Comparison of ENCODE assay signal across 10 mouse cellular contexts in the genomic region with DNA sequence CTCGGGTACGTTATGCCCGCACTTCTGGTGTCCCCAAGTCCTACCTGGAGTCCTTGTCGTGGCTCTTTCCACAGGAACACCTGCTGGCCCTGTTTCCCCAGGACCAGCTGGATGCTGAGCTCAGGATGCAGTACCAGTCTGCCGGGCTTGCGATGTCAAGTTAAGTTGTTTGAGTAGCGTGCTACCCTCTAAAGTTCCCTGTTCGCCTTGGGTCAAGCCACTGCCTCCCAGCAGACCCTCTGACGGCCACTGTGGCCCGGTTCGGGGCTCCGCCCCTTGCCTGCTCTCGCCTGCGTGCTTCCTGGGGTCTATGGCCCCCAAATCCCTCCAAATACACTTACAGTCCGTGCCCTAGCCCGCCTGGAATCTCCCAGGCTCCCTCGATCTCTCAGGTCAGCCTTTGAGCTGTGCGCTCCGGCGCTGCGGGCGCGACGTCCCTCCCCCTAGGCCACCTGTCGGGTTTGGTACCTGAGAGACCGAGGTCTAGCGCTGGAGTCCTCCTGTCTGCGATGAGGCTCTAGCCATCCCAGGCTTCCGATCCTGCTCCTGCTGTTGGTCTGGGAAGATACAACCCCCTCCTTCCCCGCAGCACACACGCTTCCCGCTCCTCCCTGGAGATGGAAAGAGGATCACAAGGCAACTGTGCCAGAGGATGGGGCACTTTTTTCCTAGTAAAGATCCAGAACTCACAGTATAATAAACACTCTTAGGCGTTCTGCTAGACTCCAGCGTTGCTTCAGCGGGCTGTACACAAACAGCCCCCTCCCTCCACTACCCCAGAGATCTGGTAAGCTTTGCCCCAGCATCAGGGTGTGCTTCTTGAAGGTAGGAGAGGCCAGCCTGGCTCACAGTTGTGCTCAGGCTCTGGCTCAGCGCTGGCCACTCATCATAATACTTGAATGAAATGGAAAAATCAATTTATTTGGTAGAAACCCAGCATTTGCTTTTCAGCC. TPM values are rescaled to one million over a fixed set of nuclear protein-coding genes. Genes with fewer than 3 reads are reported as not detected.
A peak's percentile ranks its signal among the peaks of the same experiment; 100 is the strongest.
DNase-seq lines count a peak whose midpoint lies in the region; ATAC-seq lines count a peak whose summit lies in the region.
"Had no signal": no experiment of that assay in that cellular context is flagged by ENCODE, and none has a peak within 500 bp of the region (broad histone marks: within the 10 kb centered on the region; RNA-seq: fewer than 3 reads in every experiment).

A gene (minus strand): TSS at position 756 of the 953 bp plus-strand sequence.

- no peaks in the 10 kb centered on the region for H3K4me1 ChIP-seq in heart, embryonic 16.5 days (ENCODE audit: control insufficient read depth, insufficient read depth, low read length)
- H3K4me1 ChIP-seq in embryonic facial prominence, embryonic 11.5 days (ENCODE audit: control insufficient read depth, insufficient read depth, low read length): no peaks in the 10 kb centered on the region
- H3K4me1 ChIP-seq in kidney, embryonic 16.5 days (ENCODE audit: insufficient read depth, low read length): no peaks in the 10 kb centered on the region
- peaks cover 11% of the 10 kb centered on the region for H3K4me1 ChIP-seq in neural tube, embryonic 13.5 days (replicated peaks)

- DNase-seq in heart, postnatal 25 days (ENCODE audit: low spot score): no peak
- DNase-seq in embryonic facial prominence, embryonic 11.5 days (ENCODE audit: low spot score): peak; percentile 9
- DNase-seq in left cerebral cortex, postnatal 25 days (ENCODE audit: low spot score in 2 of 2): no peak
- DNase-seq in adrenal gland, adult 8-10 months: no peak
- DNase-seq: lung, postnatal 10 days had no signal

- no peaks in the 10 kb centered on the region for H3K36me3 ChIP-seq in heart, embryonic 16.5 days (ENCODE audit: control insufficient read depth, insufficient read depth)
- no peaks in the 10 kb centered on the region for H3K36me3 ChIP-seq in embryonic facial prominence, embryonic 11.5 days (replicated peaks; ENCODE audit: control insufficient read depth, insufficient read depth, low read depth, low read length)
- H3K36me3 ChIP-seq in kidney, embryonic 16.5 days (ENCODE audit: insufficient read depth, low read length): no peaks in the 10 kb centered on the region
- no peaks in the 10 kb centered on the region for H3K36me3 ChIP-seq in neural tube, embryonic 13.5 days

- no peaks in the 10 kb centered on the region for H3K9me3 ChIP-seq in heart, embryonic 16.5 days (replicated peaks; ENCODE audit: control insufficient read depth, low read length)
- H3K9me3 ChIP-seq in embryonic facial prominence, embryonic 11.5 days (replicated peaks; ENCODE audit: control insufficient read depth, low read length): no peaks in the 10 kb centered on the region
- no peaks in the 10 kb centered on the region for H3K9me3 ChIP-seq in kidney, embryonic 16.5 days (ENCODE audit: low read length)
- H3K9me3 ChIP-seq in neural tube, embryonic 13.5 days: no peaks in the 10 kb centered on the region

- 4% methylated on average over 36 of the region's 36 CpGs for WGBS in heart, embryonic 16.5 days
- WGBS in embryonic facial prominence, embryonic 11.5 days: 2% methylated on average over 36 of the region's 36 CpGs
- WGBS in kidney, embryonic 16.5 days: 3% methylated on average over 36 of the region's 36 CpGs
- 3% methylated on average over 36 of the region's 36 CpGs for WGBS in neural tube, embryonic 13.5 days

- peak within 1 kb of the TSS; percentile 58 for H3K9ac ChIP-seq in heart, embryonic 16.5 days (ENCODE audit: low read length)
- H3K9ac ChIP-seq in embryonic facial prominence, embryonic 11.5 days (replicated peaks; ENCODE audit: low read length): peak within 1 kb of the TSS; percentile 43
- peak within 1 kb of the TSS; percentile 33; the same call in 1 of the 2 replicates for H3K9ac ChIP-seq in kidney, embryonic 16.5 days (replicated peaks; ENCODE audit: low read length)
- peak within 1 kb of the TSS; percentile 45 for H3K9ac ChIP-seq in neural tube, embryonic 13.5 days

- no peak within 1 kb of the TSS for H3K27ac ChIP-seq in heart, embryonic 16.5 days (ENCODE audit: low read length)
- H3K27ac ChIP-seq in embryonic facial prominence, embryonic 11.5 days (replicated peaks; ENCODE audit: low read depth, low read length): no peak within 1 kb of the TSS
- H3K27ac ChIP-seq in kidney, embryonic 16.5 days (ENCODE audit: low read length): no peak within 1 kb of the TSS
- no peak within 1 kb of the TSS for H3K27ac ChIP-seq in neural tube, embryonic 13.5 days (replicated peaks)

- intact Hi-C loops in heart, postnatal 25 days (cut with DNase I): no loop called here
- intact Hi-C loops in left cerebral cortex, postnatal 25 days (cut with DNase I): no loop called here

- ATAC-seq in heart, embryonic 16.5 days (replicated peaks; ENCODE audit: extremely low read depth, insufficient read depth, low FRiP score): no peak
- no peak for ATAC-seq in embryonic facial prominence, embryonic 11.5 days (replicated peaks; ENCODE audit: insufficient number of reproducible peaks, low FRiP score, low TSS enrichment, low read depth)
- ATAC-seq in kidney, embryonic 16.5 days (ENCODE audit: low FRiP score, low TSS enrichment): peak; percentile 42; the same call in 1 of the 2 replicates
- 0 out of 2 replicates have a peak, but pooled peaks have one; percentile 43 for ATAC-seq in neural tube, embryonic 13.5 days (ENCODE audit: low read depth)
- ATAC-seq in cerebellum, adult (ENCODE audit: insufficient number of reproducible peaks, low FRiP score, low TSS enrichment): no peak

- peak within 1 kb of the TSS; percentile 79 for H3K4me2 ChIP-seq in heart, embryonic 16.5 days (ENCODE audit: low read depth, low read length)
- peak within 1 kb of the TSS; percentile 71 for H3K4me2 ChIP-seq in embryonic facial prominence, embryonic 11.5 days (ENCODE audit: low read depth, low read length)
- H3K4me2 ChIP-seq in kidney, embryonic 16.5 days (replicated peaks; ENCODE audit: low read depth, low read length): peak within 1 kb of the TSS; percentile 71
- H3K4me2 ChIP-seq in neural tube, embryonic 13.5 days: peak within 1 kb of the TSS; percentile 72

- H3K27me3 ChIP-seq in heart, embryonic 16.5 days (ENCODE audit: control insufficient read depth, insufficient read depth, low read length): peaks cover 12% of the 10 kb centered on the region
- H3K27me3 ChIP-seq in embryonic facial prominence, embryonic 11.5 days (ENCODE audit: control insufficient read depth, insufficient read depth, low read length): peaks cover 9% of the 10 kb centered on the region; the same call in 1 of the 2 replicates
- peaks cover 14% of the 10 kb centered on the region; the same call in 1 of the 2 replicates for H3K27me3 ChIP-seq in kidney, embryonic 16.5 days (ENCODE audit: insufficient read depth, low read length)
- peaks cover 22% of the 10 kb centered on the region for H3K27me3 ChIP-seq in neural tube, embryonic 13.5 days

- H3K4me3 ChIP-seq in heart, embryonic 16.5 days (ENCODE audit: low read length): peak within 1 kb of the TSS; percentile 50
- peak within 1 kb of the TSS; percentile 33 for H3K4me3 ChIP-seq in embryonic facial prominence, embryonic 11.5 days (ENCODE audit: low read depth, low read length)
- peak within 1 kb of the TSS; percentile 39 for H3K4me3 ChIP-seq in kidney, embryonic 16.5 days (ENCODE audit: low read length)
- peak within 1 kb of the TSS; percentile 38 for H3K4me3 ChIP-seq in neural tube, embryonic 13.5 days

RNA-seq across cellular contexts. Expression of the gene that starts here (rescaled TPM):
- 0.12 and 0.13 TPM in 2 replicates for polyA plus RNA-seq in heart, embryonic 16.5 days (2015; fragmentation: Nextera tagmentation; extraction: Ambion mirVana)
- total RNA-seq in heart, postnatal 25 days (2021): not detected
- polyA plus RNA-seq in embryonic facial prominence, embryonic 11.5 days (2014; fragmentation: Nextera tagmentation; extraction: Ambion mirVana): 0.33 and 0.39 TPM in 2 replicates
- 0.87 and 1.3 TPM in 2 replicates for polyA plus RNA-seq in kidney, embryonic 16.5 days (2015; fragmentation: Nextera tagmentation; extraction: Ambion mirVana)
- polyA plus RNA-seq in neural tube, embryonic 13.5 days (2015; fragmentation: Nextera tagmentation; extraction: Ambion mirVana): not detected in 2 replicates
- total RNA-seq in left cerebral cortex, postnatal 25 days (2021): 1 to 10 TPM; 2.5 to 2.8 TPM
- not detected for total RNA-seq in adrenal gland, adult 8-10 months (2022)
- total RNA-seq: MEL had no signal

Comparison
In these comparisons a context has a peak if more than half of its experiments do, and no peak if none do; other contexts are left out.
1. Peak in DNase-seq, H3K4me3 ChIP-seq, H3K9ac ChIP-seq and H3K4me2 ChIP-seq in embryonic facial prominence, embryonic 11.5 days; RNA of the gene not detected or under 1 TPM.
2. Peak in ATAC-seq, H3K4me3 ChIP-seq, H3K9ac ChIP-seq and H3K4me2 ChIP-seq in neural tube, embryonic 13.5 days; RNA of the gene not detected or under 1 TPM.